Comparison of ENCODE assay signal across 23 mouse cellular contexts in genomic region chr2:162740523-162740922, GRCm38 (mm10).
"Had no signal": no experiment of that assay in that cellular context is flagged by ENCODE, and none has a peak within 500 bp of the region (broad histone marks: within the 10 kb centered on the region; RNA-seq: fewer than 3 reads in every experiment).

No protein-coding gene starts in this region.

- H3K27ac ChIP-seq: kidney, embryonic 15.5 days; limb, embryonic 12.5 days; limb, embryonic 15.5 days; liver, embryonic 14.5 days; midbrain, embryonic 10.5 days; midbrain, embryonic 13.5 days; neural tube, embryonic 13.5 days; stomach, postnatal 0 days had no signal

- H3K9me3 ChIP-seq: kidney, embryonic 15.5 days; limb, embryonic 12.5 days; limb, embryonic 15.5 days; midbrain, embryonic 10.5 days; midbrain, embryonic 13.5 days; neural tube, embryonic 13.5 days had no signal

- H3K36me3 ChIP-seq: kidney, embryonic 15.5 days; limb, embryonic 12.5 days; limb, embryonic 15.5 days; midbrain, embryonic 10.5 days; midbrain, embryonic 13.5 days; neural tube, embryonic 13.5 days had no signal

- DNase-seq: kidney, postnatal 10 days; kidney, postnatal 36 days; left cerebral cortex, postnatal 4 days; liver, postnatal 0 days; lung, embryonic 14.5 days; lung, postnatal 10 days; lung, postnatal 36 days; right cerebral cortex, adult 18-20 months; right cerebral cortex, postnatal 14 days; right cerebral cortex, postnatal 4 days; thymus, postnatal 25 days had no signal

- H3K9ac ChIP-seq: kidney, embryonic 15.5 days; limb, embryonic 12.5 days; limb, embryonic 15.5 days; liver, embryonic 14.5 days; liver, postnatal 0 days; lung, embryonic 14.5 days; midbrain, embryonic 13.5 days; neural tube, embryonic 13.5 days had no signal

- H3K4me3 ChIP-seq: kidney, embryonic 15.5 days; limb, embryonic 12.5 days; limb, embryonic 15.5 days; megakaryocyte, embryonic 14.5 days; midbrain, embryonic 10.5 days; midbrain, embryonic 13.5 days; myocyte; neural tube, embryonic 13.5 days had no signal

- H3K4me2 ChIP-seq: kidney, embryonic 15.5 days; limb, embryonic 12.5 days; limb, embryonic 15.5 days; liver, embryonic 11.5 days; lung, embryonic 14.5 days; midbrain, embryonic 13.5 days; neural tube, embryonic 13.5 days had no signal

- H3K27me3 ChIP-seq: kidney, embryonic 15.5 days; limb, embryonic 12.5 days; limb, embryonic 15.5 days; megakaryocyte, embryonic 14.5 days; midbrain, embryonic 13.5 days; neural tube, embryonic 13.5 days had no signal

- ATAC-seq: liver, postnatal 0 days; midbrain, embryonic 13.5 days; midbrain, embryonic 16.5 days had no signal

- H3K4me1 ChIP-seq: kidney, embryonic 15.5 days; limb, embryonic 12.5 days; limb, embryonic 15.5 days; megakaryocyte, embryonic 14.5 days; midbrain, embryonic 10.5 days; midbrain, embryonic 13.5 days; neural tube, embryonic 13.5 days had no signal
